Mouse (Mus musculus): ENCODE data around the gene Nr6a1. TPM values are rescaled to one million over a fixed set of nuclear protein-coding genes. Genes with fewer than 3 reads are reported as not detected.

Nr6a1 gene
- polyA plus RNA-seq, 1 experiment from 2014 or later: 4.5 TPM

GRCm38 (mm10) chr2:38827801-38828306, 99.6 kb downstream of the Nr6a1 start:
- H3K4me3 ChIP-seq: no peak overlapping the region
- H3K36me3 ChIP-seq: no peaks in the 10 kb centered on the region
- no peaks in the 10 kb centered on the region for H3K27me3 ChIP-seq (ENCODE audit: insufficient read depth, poor library complexity, severe bottlenecking)
- DNase-seq (ENCODE audit: low spot score): no peak
- 66% methylated on average over 3 of the region's 3 CpGs for WGBS
- no peak overlapping the region for H3K27ac ChIP-seq
- no peaks in the 10 kb centered on the region for H3K9me3 ChIP-seq
- H3K4me1 ChIP-seq: peaks cover 2% of the 10 kb centered on the region; the same call in 1 of the 2 replicates

- DNase-seq (ENCODE audit: low spot score): no peak
- Histone ChIP-seq H3K4me1 (peaks cover 5% of the 10 kb centered on the region; the same call in 1 of the 2 replicates), H3K4me3 (no peak overlapping the region), H3K36me3 (no peaks in the 10 kb centered on the region), H3K27me3 (ENCODE audit: insufficient read depth, poor library complexity, severe bottlenecking) (no peaks in the 10 kb centered on the region), H3K27ac (no peak overlapping the region; the same call in 1 of the 2 replicates), H3K9me3 (no peaks in the 10 kb centered on the region)
These were observed 101.3 kb downstream of the Nr6a1 start for GRCm38 (mm10) chr2:38826189-38826588.

GRCm38 (mm10) chr2:38824791-38825768, 102.4 kb downstream of the Nr6a1 start:
- Histone ChIP-seq H3K9me3 (no peaks in the 10 kb centered on the region), H3K4me1 (peaks cover 5% of the 10 kb centered on the region; the same call in 1 of the 2 replicates), H3K27me3 (ENCODE audit: insufficient read depth, poor library complexity, severe bottlenecking) (no peaks in the 10 kb centered on the region), H3K36me3 (no peaks in the 10 kb centered on the region), H3K4me3 (peak overlapping the region; percentile 60), H3K27ac (peak overlapping the region; percentile 93)
- 19% methylated on average over 15 of the region's 15 CpGs for WGBS
- DNase-seq (ENCODE audit: low spot score): peak; percentile 75

GRCm38 (mm10) chr2:38823912-38824583, 103.4 kb downstream of the Nr6a1 start:
- H3K9me3 ChIP-seq: no peaks in the 10 kb centered on the region
- no peaks in the 10 kb centered on the region for H3K36me3 ChIP-seq
- peak overlapping the region; percentile 60 for H3K4me3 ChIP-seq
- peaks cover 5% of the 10 kb centered on the region; the same call in 1 of the 2 replicates for H3K4me1 ChIP-seq
- H3K27ac ChIP-seq: peak overlapping the region; percentile 93
- 12% methylated on average over 12 of the region's 12 CpGs for WGBS
- DNase-seq (ENCODE audit: low spot score): peak; percentile 90
- no peaks in the 10 kb centered on the region for H3K27me3 ChIP-seq (ENCODE audit: insufficient read depth, poor library complexity, severe bottlenecking)

- Histone ChIP-seq H3K9me3 (no peaks in the 10 kb centered on the region), H3K27me3 (ENCODE audit: insufficient read depth, poor library complexity, severe bottlenecking) (no peaks in the 10 kb centered on the region), H3K4me3 (peak overlapping the region; percentile 60), H3K4me1 (peaks cover 5% of the 10 kb centered on the region; the same call in 1 of the 2 replicates), H3K36me3 (no peaks in the 10 kb centered on the region), H3K27ac (peak overlapping the region; percentile 93)
- DNase-seq (ENCODE audit: low spot score): no peak
- 65% methylated on average over 8 of the region's 8 CpGs for WGBS
These were observed 104.1 kb downstream of the Nr6a1 start for GRCm38 (mm10) chr2:38823406-38823805.

- H3K4me1 ChIP-seq: peaks cover 5% of the 10 kb centered on the region; the same call in 1 of the 2 replicates
- WGBS: 36% methylated on average over 6 of the region's 6 CpGs
- H3K36me3 ChIP-seq: no peaks in the 10 kb centered on the region
- H3K4me3 ChIP-seq: peak overlapping the region; percentile 60
- peak; percentile 91 for DNase-seq (ENCODE audit: low spot score)
- H3K27me3 ChIP-seq (ENCODE audit: insufficient read depth, poor library complexity, severe bottlenecking): no peaks in the 10 kb centered on the region
- H3K9me3 ChIP-seq: no peaks in the 10 kb centered on the region
- H3K27ac ChIP-seq: peak overlapping the region; percentile 93
These were observed 104.5 kb downstream of the Nr6a1 start for GRCm38 (mm10) chr2:38822995-38823394.

GRCm38 (mm10) chr2:38817487-38817886, 110.0 kb downstream of the Nr6a1 start:
- WGBS: 80% methylated on average over 4 of the region's 4 CpGs
- H3K27me3 ChIP-seq (ENCODE audit: insufficient read depth, poor library complexity, severe bottlenecking): no peaks in the 10 kb centered on the region
- no peak for DNase-seq (ENCODE audit: low spot score)

GRCm38 (mm10) chr2:38797087-38797624, 130.3 kb downstream of the Nr6a1 start:
- Histone ChIP-seq H3K4me1 (no peaks in the 10 kb centered on the region), H3K27me3 (ENCODE audit: insufficient read depth, poor library complexity, severe bottlenecking) (no peaks in the 10 kb centered on the region), H3K9me3 (no peaks in the 10 kb centered on the region), H3K27ac (no peak overlapping the region), H3K4me3 (no peak overlapping the region), H3K36me3 (no peaks in the 10 kb centered on the region)
- peak; percentile 76 for DNase-seq (ENCODE audit: low spot score)
- 29% methylated on average over 3 of the region's 3 CpGs for WGBS

More at GRCm38 (mm10) chr2:38817487-38817886, 110.0 kb downstream of the Nr6a1 start:
- no peaks in the 10 kb centered on the region for H3K9me3 ChIP-seq
- no peak overlapping the region for H3K27ac ChIP-seq
- no peaks in the 10 kb centered on the region for H3K36me3 ChIP-seq
- H3K4me1 ChIP-seq: no peaks in the 10 kb centered on the region
- H3K4me3 ChIP-seq: no peak overlapping the region

- Histone ChIP-seq H3K27me3 (ENCODE audit: insufficient read depth, poor library complexity, severe bottlenecking) (no peaks in the 10 kb centered on the region), H3K9me3 (no peaks in the 10 kb centered on the region), H3K4me1 (peaks cover 23% of the 10 kb centered on the region), H3K27ac (no peak overlapping the region), H3K36me3 (no peaks in the 10 kb centered on the region), H3K4me3 (no peak overlapping the region)
- 65% methylated on average over 4 of the region's 4 CpGs for WGBS
- DNase-seq (ENCODE audit: low spot score): no peak
These were observed 140.2 kb downstream of the Nr6a1 start for GRCm38 (mm10) chr2:38787338-38787737.

- WGBS: 29% methylated on average over 5 of the region's 5 CpGs
- H3K4me1 ChIP-seq: peaks cover 30% of the 10 kb centered on the region
- H3K9me3 ChIP-seq: no peaks in the 10 kb centered on the region
- no peaks in the 10 kb centered on the region for H3K27me3 ChIP-seq (ENCODE audit: insufficient read depth, poor library complexity, severe bottlenecking)
- peak overlapping the region; percentile 62; the same call in 1 of the 2 replicates for H3K27ac ChIP-seq
- DNase-seq (ENCODE audit: low spot score): no peak
- H3K36me3 ChIP-seq: no peaks in the 10 kb centered on the region
- no peak overlapping the region for H3K4me3 ChIP-seq
These were observed 141.1 kb downstream of the Nr6a1 start for GRCm38 (mm10) chr2:38786216-38786960.

GRCm38 (mm10) chr2:38785113-38785512, 142.4 kb downstream of the Nr6a1 start:
- WGBS: 46% methylated on average over 3 of the region's 3 CpGs
- Histone ChIP-seq H3K9me3 (no peaks in the 10 kb centered on the region), H3K27ac (peak overlapping the region; percentile 72; the same call in 1 of the 2 replicates), H3K4me3 (no peak overlapping the region), H3K4me1 (peaks cover 30% of the 10 kb centered on the region), H3K27me3 (ENCODE audit: insufficient read depth, poor library complexity, severe bottlenecking) (no peaks in the 10 kb centered on the region), H3K36me3 (no peaks in the 10 kb centered on the region)
- no peak for DNase-seq (ENCODE audit: low spot score)

GRCm38 (mm10) chr2:38784396-38784795, 143.1 kb downstream of the Nr6a1 start:
- Histone ChIP-seq H3K9me3 (no peaks in the 10 kb centered on the region), H3K4me3 (peak overlapping the region; percentile 38), H3K27me3 (ENCODE audit: insufficient read depth, poor library complexity, severe bottlenecking) (no peaks in the 10 kb centered on the region), H3K36me3 (no peaks in the 10 kb centered on the region), H3K27ac (peak overlapping the region; percentile 72), H3K4me1 (peaks cover 30% of the 10 kb centered on the region)
- no peak for DNase-seq (ENCODE audit: low spot score)
- 14% methylated on average over 11 of the region's 11 CpGs for WGBS

Data from heart, embryonic 10.5 days (tissue).